18 mouse cellular contexts compared by ENCODE assay signal in the genomic region with DNA sequence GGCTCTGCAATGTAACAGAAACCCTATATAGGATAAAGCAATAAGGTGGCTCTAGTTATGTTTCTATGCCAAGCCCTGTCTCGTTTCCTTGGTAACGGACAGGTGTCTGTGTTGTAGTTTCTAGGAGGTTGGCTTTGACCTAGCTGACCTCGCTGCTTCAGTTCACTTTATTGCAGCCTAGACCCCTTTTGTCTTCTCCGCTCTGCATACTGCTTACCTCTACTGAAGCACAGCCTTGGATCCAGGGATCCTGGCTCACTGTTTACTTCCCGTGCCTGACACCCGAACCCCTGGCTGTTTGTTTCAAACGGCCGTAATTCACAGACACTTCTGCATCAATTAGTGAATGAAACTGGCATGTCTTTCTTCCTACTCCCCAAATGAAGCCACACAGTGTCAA. TPM values are rescaled to one million over a fixed set of nuclear protein-coding genes. Genes with fewer than 3 reads are reported as not detected.
DNase-seq lines count a peak whose midpoint lies in the region; ATAC-seq and TF ChIP-seq lines count a peak whose summit lies in the region.
"Had no signal": no experiment of that assay in that cellular context is flagged by ENCODE, and none has a peak within 500 bp of the region (broad histone marks: within the 10 kb centered on the region; RNA-seq: fewer than 3 reads in every experiment).

No protein-coding gene starts in this region.

- H3K9me3 ChIP-seq in kidney, embryonic 14.5 days (ENCODE audit: control insufficient read depth, low read length) = no peaks in the 10 kb centered on the region
- H3K9me3 ChIP-seq in lung, embryonic 16.5 days (ENCODE audit: control insufficient read depth, low read length) = no peaks in the 10 kb centered on the region
- no peaks in the 10 kb centered on the region for H3K9me3 ChIP-seq in lung, postnatal 0 days (ENCODE audit: low read length)
- H3K9me3 ChIP-seq in intestine, embryonic 15.5 days = no peaks in the 10 kb centered on the region
- H3K9me3 ChIP-seq in heart, embryonic 12.5 days (replicated peaks) = no peaks in the 10 kb centered on the region
- H3K9me3 ChIP-seq: embryonic facial prominence, embryonic 10.5 days; forebrain, embryonic 15.5 days; midbrain, embryonic 15.5 days had no signal

- H3K4me2 ChIP-seq in kidney, embryonic 14.5 days (replicated peaks; ENCODE audit: low read depth, low read length) = peak overlapping the region; percentile 39
- H3K4me2 ChIP-seq in lung, embryonic 16.5 days (ENCODE audit: low read depth, low read length) = peak overlapping the region; percentile 33
- H3K4me2 ChIP-seq in lung, postnatal 0 days (replicated peaks; ENCODE audit: low read depth, low read length) = no peak overlapping the region
- peak overlapping the region; percentile 35 for H3K4me2 ChIP-seq in intestine, embryonic 15.5 days (replicated peaks)
- H3K4me2 ChIP-seq in heart, embryonic 12.5 days = no peak overlapping the region
- H3K4me2 ChIP-seq: forebrain, embryonic 15.5 days; heart, embryonic 11.5 days; midbrain, embryonic 15.5 days had no signal

- H3K36me3 ChIP-seq in kidney, embryonic 14.5 days (ENCODE audit: control insufficient read depth, insufficient read depth, low read length) = no peaks in the 10 kb centered on the region
- no peaks in the 10 kb centered on the region for H3K36me3 ChIP-seq in lung, embryonic 16.5 days (ENCODE audit: control insufficient read depth, insufficient read depth, low read length)
- H3K36me3 ChIP-seq in lung, postnatal 0 days (ENCODE audit: insufficient read depth, low read length) = no peaks in the 10 kb centered on the region
- H3K36me3 ChIP-seq in intestine, embryonic 15.5 days = no peaks in the 10 kb centered on the region
- no peaks in the 10 kb centered on the region for H3K36me3 ChIP-seq in heart, embryonic 12.5 days
- H3K36me3 ChIP-seq: embryonic facial prominence, embryonic 10.5 days; forebrain, embryonic 15.5 days; midbrain, embryonic 15.5 days had no signal

- 25% methylated on average over 8 of the region's 8 CpGs for WGBS in kidney, embryonic 14.5 days
- 44% methylated on average over 8 of the region's 8 CpGs for WGBS in lung, embryonic 16.5 days
- WGBS in lung, postnatal 0 days = 46% methylated on average over 8 of the region's 8 CpGs
- 31% methylated on average over 8 of the region's 8 CpGs for WGBS in intestine, embryonic 15.5 days
- 79% methylated on average over 8 of the region's 8 CpGs for WGBS in heart, embryonic 12.5 days

- peak overlapping the region; percentile 14; the same call in 1 of the 2 replicates for H3K4me3 ChIP-seq in kidney, embryonic 14.5 days (ENCODE audit: low read length)
- no peak overlapping the region for H3K4me3 ChIP-seq in lung, embryonic 16.5 days (ENCODE audit: low read length)
- no peak overlapping the region for H3K4me3 ChIP-seq in lung, postnatal 0 days (ENCODE audit: low read depth, low read length)
- H3K4me3 ChIP-seq in intestine, embryonic 15.5 days (replicated peaks) = no peak overlapping the region
- no peak overlapping the region for H3K4me3 ChIP-seq in heart, embryonic 12.5 days
- H3K4me3 ChIP-seq: embryonic facial prominence, embryonic 10.5 days; forebrain, embryonic 15.5 days; midbrain, embryonic 15.5 days had no signal

- no peak for TF ChIP-seq EP300 in lung, postnatal 0 days (IDR thresholded peaks at IDR 0.05)

- H3K4me1 ChIP-seq in kidney, embryonic 14.5 days (ENCODE audit: control insufficient read depth, insufficient read depth, low read length) = peaks cover 4% of the 10 kb centered on the region; the same call in 1 of the 2 replicates
- H3K4me1 ChIP-seq in lung, embryonic 16.5 days (replicated peaks; ENCODE audit: control insufficient read depth, insufficient read depth, low read length) = no peaks in the 10 kb centered on the region
- no peaks in the 10 kb centered on the region for H3K4me1 ChIP-seq in lung, postnatal 0 days (ENCODE audit: insufficient read depth, low read depth, low read length)
- no peaks in the 10 kb centered on the region for H3K4me1 ChIP-seq in intestine, embryonic 15.5 days (replicated peaks)
- H3K4me1 ChIP-seq in heart, embryonic 12.5 days (replicated peaks) = 0 out of 2 replicates have a peak, but pooled peaks cover 4% of the 10 kb centered on the region

- ATAC-seq in kidney, embryonic 14.5 days (ENCODE audit: low FRiP score, low TSS enrichment) = no peak
- no peak for ATAC-seq in lung, embryonic 16.5 days (ENCODE audit: low read depth)
- ATAC-seq in lung, postnatal 0 days = no peak
- ATAC-seq in intestine, embryonic 15.5 days = no peak
- ATAC-seq in heart, embryonic 12.5 days (ENCODE audit: insufficient number of reproducible peaks, low FRiP score) = no peak
- ATAC-seq: forebrain, embryonic 15.5 days had no signal

- H3K9ac ChIP-seq in kidney, embryonic 14.5 days (ENCODE audit: low read depth, low read length) = no peak overlapping the region
- no peak overlapping the region for H3K9ac ChIP-seq in lung, embryonic 16.5 days (ENCODE audit: low read length)
- H3K9ac ChIP-seq in lung, postnatal 0 days (replicated peaks; ENCODE audit: low read depth) = no peak overlapping the region
- H3K9ac ChIP-seq in intestine, embryonic 15.5 days = no peak overlapping the region
- no peak overlapping the region for H3K9ac ChIP-seq in heart, embryonic 12.5 days
- H3K9ac ChIP-seq: forebrain, embryonic 15.5 days; liver, postnatal 0 days; midbrain, embryonic 15.5 days had no signal

- no peak overlapping the region for H3K27ac ChIP-seq in kidney, embryonic 14.5 days (ENCODE audit: low read depth, low read length)
- H3K27ac ChIP-seq in lung, embryonic 16.5 days (ENCODE audit: low read length) = no peak overlapping the region
- no peak overlapping the region for H3K27ac ChIP-seq in lung, postnatal 0 days (ENCODE audit: low read length)
- no peak overlapping the region for H3K27ac ChIP-seq in intestine, embryonic 15.5 days
- no peak overlapping the region for H3K27ac ChIP-seq in heart, embryonic 12.5 days (ENCODE audit: poor library complexity, severe bottlenecking)
- H3K27ac ChIP-seq: embryonic facial prominence, embryonic 10.5 days; forebrain, embryonic 15.5 days; macrophage; midbrain, embryonic 15.5 days had no signal

- H3K27me3 ChIP-seq in kidney, embryonic 14.5 days (ENCODE audit: control insufficient read depth, insufficient read depth, low read length) = peaks cover 9% of the 10 kb centered on the region; the same call in 1 of the 2 replicates
- H3K27me3 ChIP-seq in lung, embryonic 16.5 days (ENCODE audit: control insufficient read depth, insufficient read depth, low read depth, low read length) = no peaks in the 10 kb centered on the region
- peaks cover 2% of the 10 kb centered on the region; the same call in 1 of the 2 replicates for H3K27me3 ChIP-seq in lung, postnatal 0 days (replicated peaks; ENCODE audit: insufficient read depth, low read length)
- H3K27me3 ChIP-seq in intestine, embryonic 15.5 days (replicated peaks) = peaks cover 7% of the 10 kb centered on the region; the same call in 1 of the 2 replicates
- H3K27me3 ChIP-seq in heart, embryonic 12.5 days (replicated peaks) = peaks cover 11% of the 10 kb centered on the region
- H3K27me3 ChIP-seq: forebrain, embryonic 15.5 days; midbrain, embryonic 15.5 days had no signal

- TF ChIP-seq CTCF in lung, postnatal 0 days (IDR thresholded peaks at IDR 0.05) = no peak

- DNase-seq in kidney, adult 18-20 months = no peak
- DNase-seq in lung, postnatal 0 days (ENCODE audit: low spot score) = no peak
- DNase-seq in thymus, postnatal 10 days (ENCODE audit: low spot score in 2 of 2) = no peak
- DNase-seq: cerebellum, adult 8-10 months; gastrocnemius, postnatal 14 days; heart, postnatal 10 days; kidney, postnatal 14 days; layer of hippocampus, postnatal 36 days had no signal

RNA-seq across cellular contexts. Expression of gene Sacs, which starts 5.1 kb away (rescaled TPM):
- polyA plus RNA-seq in kidney, embryonic 14.5 days (2014; fragmentation: Nextera tagmentation; extraction: Ambion mirVana) = 2.8 and 3.6 TPM in 2 replicates
- polyA plus RNA-seq in lung, embryonic 16.5 days (2015; fragmentation: Nextera tagmentation; extraction: Ambion mirVana) = 1.8 TPM in 2 replicates
- 0.75 and 1.00 TPM in 2 replicates for polyA plus RNA-seq in lung, postnatal 0 days (2015; fragmentation: Nextera tagmentation; extraction: Ambion mirVana)
- 2.0 and 2.3 TPM in 2 replicates for polyA plus RNA-seq in intestine, embryonic 15.5 days (2015; fragmentation: Nextera tagmentation; extraction: Ambion mirVana)
- polyA plus RNA-seq in heart, embryonic 12.5 days (2016; fragmentation: Nextera tagmentation; extraction: Ambion mirVana) = 6.3 and 6.6 TPM in 2 replicates

Comparison
In these comparisons a context has a peak if more than half of its experiments do, and no peak if none do; other contexts are left out.
1. H3K4me2 ChIP-seq: peak in kidney, embryonic 14.5 days (single experiment), lung, embryonic 16.5 days (single experiment) and intestine, embryonic 15.5 days (single experiment); none in lung, postnatal 0 days (single experiment) and heart, embryonic 12.5 days (single experiment).